Mouse (Mus musculus) neural tube, embryonic 11.5 days (tissue): ENCODE data around the gene Ms4a18. TPM values are rescaled to one million over a fixed set of nuclear protein-coding genes. Genes with fewer than 3 reads are reported as not detected.

Experiments used
- ATAC-seq: fragments of 200-750 bp; cut with Nextera tagmentation; 2 replicates; pipeline ENCODE4 v1.8.0; 2017; ENCODE audit warnings: moderate number of reproducible peaks, mild to moderate bottlenecking, moderate TSS enrichment, moderate library complexity; ENCODE audit not compliant: insufficient read depth, low FRiP score, low TSS enrichment
- DNase-seq: peaks from one replicate; pipeline ENCODE4 v3.0.0-alpha.2; 2015; ENCODE audit warnings: low spot score
- H3K27ac ChIP-seq: fragments of 300-500 bp; sonication (generic); 2 replicates; pipeline ENCODE4 v1.5.1; 2014; ENCODE audit warnings: low read depth, mild to moderate bottlenecking, low read length
- H3K27me3 ChIP-seq: fragments of 300-500 bp; sonication (generic); 2 replicates; pipeline ENCODE4 v1.6.1; 2014; ENCODE audit warnings: mild to moderate bottlenecking, low read length, mixed read lengths; ENCODE audit not compliant: control insufficient read depth, insufficient read depth
- H3K36me3 ChIP-seq: fragments of 300-500 bp; sonication (generic); 2 replicates; pipeline ENCODE4 v1.6.1; 2014; ENCODE audit warnings: mild to moderate bottlenecking, low read length, moderate library complexity, mixed read lengths; ENCODE audit not compliant: control insufficient read depth, insufficient read depth
- H3K4me1 ChIP-seq: fragments of 300-500 bp; sonication (generic); 2 replicates; pipeline ENCODE4 v1.6.1; 2014; ENCODE audit warnings: low read length, mixed read lengths; ENCODE audit not compliant: control insufficient read depth, insufficient read depth
- H3K4me2 ChIP-seq: fragments of 300-500 bp; sonication (generic); 2 replicates; pipeline ENCODE4 v1.6.1; 2014; ENCODE audit warnings: low read depth, mild to moderate bottlenecking, moderate library complexity
- H3K4me3 ChIP-seq: fragments of 300-500 bp; sonication (generic); 2 replicates; pipeline ENCODE4 v1.5.1; 2014; ENCODE audit warnings: low read depth, low read length
- H3K9ac ChIP-seq: fragments of 300-500 bp; sonication (generic); 2 replicates; pipeline ENCODE4 v1.6.1; 2014; ENCODE audit warnings: mild to moderate bottlenecking, low read length
- H3K9me3 ChIP-seq: fragments of 300-500 bp; sonication (generic); 2 replicates; pipeline ENCODE4 v1.6.1; 2016; ENCODE audit warnings: low read length; ENCODE audit not compliant: control insufficient read depth
- WGBS: fragments of 180-500 bp; shearing (Covaris S2); extraction: QIAGEN DNeasy Blood & Tissue Kit; methylation state at CpG from one replicate; pipeline ENCODE4 v1.1.7; 2014; 5-methylcytosine and 5-hydroxymethylcytosine counted together
- polyA plus RNA-seq: library from polyadenylated mRNA; unstranded; fragments of >200 nt; fragmentation: Nextera tagmentation; extraction: Ambion mirVana; gene quantifications from 2 replicates; pipeline ENCODE4 v1.2.1, GENCODE M21; 2014

Ms4a18 gene
- polyA plus RNA-seq, 1 experiment from 2014 or later = not detected

DNA sequence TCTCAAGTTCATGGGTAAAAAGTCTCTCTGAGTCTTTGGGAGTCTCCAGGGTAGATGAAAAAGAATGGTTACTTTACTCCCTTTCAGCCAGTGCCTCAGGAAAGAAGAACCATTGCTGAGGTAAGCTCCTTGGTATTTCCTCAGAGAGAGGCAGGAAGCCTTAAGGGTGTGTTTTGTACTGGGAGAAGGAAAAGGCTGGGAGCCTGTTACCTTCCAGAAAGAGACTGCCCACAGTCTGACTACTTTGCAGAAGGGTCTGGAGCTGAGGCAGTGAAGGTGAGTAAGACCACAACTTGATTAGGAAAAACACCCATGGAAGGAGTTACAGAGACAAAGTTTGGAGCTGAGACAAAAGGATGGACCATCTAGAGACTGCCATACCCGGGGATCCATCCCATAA lies 30.7 kb upstream of the Ms4a18 start:
- ATAC-seq (no peak), DNase-seq (no peak)
- Histone ChIP-seq H3K36me3 (no peaks in the 10 kb centered on the region), H3K4me2 (no peak overlapping the region), H3K4me1 (no peaks in the 10 kb centered on the region), H3K9ac (no peak overlapping the region), H3K9me3 (no peaks in the 10 kb centered on the region), H3K27me3 (no peaks in the 10 kb centered on the region), H3K27ac (no peak overlapping the region), H3K4me3 (no peak overlapping the region)
- WGBS = 73% methylated on average over 1 of the region's 1 CpGs

DNA sequence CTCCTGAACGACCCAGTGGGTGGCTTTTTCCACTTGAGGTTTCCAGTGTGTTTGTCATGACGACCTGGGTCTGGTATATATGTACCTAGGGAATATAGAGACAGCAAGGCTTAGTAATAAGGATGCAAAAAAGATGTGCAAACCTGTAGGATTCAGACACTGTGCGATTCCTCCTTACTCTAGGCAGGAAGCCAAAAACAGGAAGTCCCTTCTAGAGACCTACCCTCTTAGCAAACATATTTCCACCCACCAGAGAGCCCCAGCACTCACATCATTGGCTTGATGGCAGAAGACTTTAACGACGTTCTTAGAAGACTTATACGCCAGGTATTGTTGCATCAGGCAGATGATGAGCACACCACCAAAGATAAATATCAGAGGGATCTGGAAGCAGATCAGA lies 30.2 kb upstream of the Ms4a18 start:
- no peak overlapping the region for H3K27ac ChIP-seq
- no peaks in the 10 kb centered on the region for H3K36me3 ChIP-seq
- no peaks in the 10 kb centered on the region for H3K27me3 ChIP-seq
- no peak overlapping the region for H3K4me3 ChIP-seq
- H3K4me2 ChIP-seq = no peak overlapping the region
- no peaks in the 10 kb centered on the region for H3K4me1 ChIP-seq
- no peaks in the 10 kb centered on the region for H3K9me3 ChIP-seq
- 73% methylated on average over 6 of the region's 6 CpGs for WGBS
- DNase-seq (no peak), ATAC-seq (no peak)
- H3K9ac ChIP-seq = no peak overlapping the region

DNA sequence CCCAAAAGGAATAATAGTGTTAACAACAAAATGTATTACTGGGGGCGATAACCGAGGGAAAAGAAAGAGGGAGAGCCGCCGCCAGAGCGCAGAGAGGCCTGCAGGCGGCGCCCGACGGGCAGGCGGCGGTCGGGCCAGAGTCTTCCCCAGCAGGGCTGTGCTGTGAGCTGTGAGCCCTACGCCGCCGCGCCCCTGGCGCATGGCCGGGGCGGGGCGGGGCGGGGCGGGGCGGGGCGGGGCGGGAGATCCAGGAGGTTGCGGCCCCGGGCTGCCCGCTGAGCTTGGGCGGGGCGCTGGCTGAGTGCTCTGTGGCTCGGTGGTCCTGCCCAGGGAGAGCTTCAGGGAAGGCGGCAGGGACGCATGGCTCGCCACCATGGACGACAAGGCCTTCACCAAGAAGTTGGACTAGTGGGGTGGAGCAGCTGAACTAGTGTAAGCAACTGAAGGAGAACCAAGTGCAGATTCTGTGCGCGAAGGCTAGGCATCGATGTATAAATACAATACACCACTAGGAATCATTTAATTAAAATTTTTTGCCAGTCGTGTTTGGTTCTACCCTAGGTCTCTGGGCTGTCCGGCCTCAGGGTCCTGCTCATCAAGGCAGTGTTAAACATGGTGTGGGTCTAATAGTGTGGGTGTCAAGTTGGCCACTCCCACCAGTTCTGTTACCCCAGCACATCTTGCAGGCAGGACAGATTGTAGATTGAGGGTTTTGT lies 27.3 kb upstream of the Ms4a18 start:
- 8% methylated on average over 30 of the region's 40 CpGs for WGBS
- H3K9ac ChIP-seq = no peak overlapping the region

DNA sequence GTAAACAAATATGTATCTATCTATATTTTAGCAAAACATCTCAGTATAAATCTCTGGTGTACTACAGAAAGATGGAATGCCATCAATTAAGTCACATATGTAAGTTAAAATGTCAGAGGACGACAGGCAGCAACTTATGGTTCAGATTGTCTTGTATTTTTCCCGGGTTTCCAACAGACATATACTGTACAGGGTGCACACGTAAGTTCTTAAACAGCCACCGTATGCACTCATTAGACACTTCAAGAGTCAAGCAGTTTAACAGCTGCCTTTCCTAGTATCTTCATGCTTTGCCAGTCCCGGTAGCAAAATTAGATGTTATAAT lies 26.8 kb upstream of the Ms4a18 start:
- no peaks in the 10 kb centered on the region for H3K9me3 ChIP-seq
- peak overlapping the region; percentile 24; the same call in 1 of the 2 replicates for H3K4me3 ChIP-seq
- DNase-seq = no peak
- 37% methylated on average over 5 of the region's 5 CpGs for WGBS
- ATAC-seq = peak; percentile 68
- H3K27ac ChIP-seq = no peak overlapping the region
- peak overlapping the region; percentile 37 for H3K4me2 ChIP-seq
- H3K4me1 ChIP-seq = no peaks in the 10 kb centered on the region
- H3K27me3 ChIP-seq = no peaks in the 10 kb centered on the region
- H3K36me3 ChIP-seq = no peaks in the 10 kb centered on the region
- H3K9ac ChIP-seq = no peak overlapping the region

More for the DNA sequence above, 27.3 kb upstream of the Ms4a18 start:
- Histone ChIP-seq H3K4me2 (peak overlapping the region; percentile 37), H3K9me3 (no peaks in the 10 kb centered on the region), H3K27me3 (no peaks in the 10 kb centered on the region), H3K36me3 (no peaks in the 10 kb centered on the region), H3K4me1 (no peaks in the 10 kb centered on the region), H3K27ac (no peak overlapping the region), H3K4me3 (peak overlapping the region; percentile 24; the same call in 1 of the 2 replicates)
- ATAC-seq = peak; percentile 99
- DNase-seq = peak; percentile 81

DNA sequence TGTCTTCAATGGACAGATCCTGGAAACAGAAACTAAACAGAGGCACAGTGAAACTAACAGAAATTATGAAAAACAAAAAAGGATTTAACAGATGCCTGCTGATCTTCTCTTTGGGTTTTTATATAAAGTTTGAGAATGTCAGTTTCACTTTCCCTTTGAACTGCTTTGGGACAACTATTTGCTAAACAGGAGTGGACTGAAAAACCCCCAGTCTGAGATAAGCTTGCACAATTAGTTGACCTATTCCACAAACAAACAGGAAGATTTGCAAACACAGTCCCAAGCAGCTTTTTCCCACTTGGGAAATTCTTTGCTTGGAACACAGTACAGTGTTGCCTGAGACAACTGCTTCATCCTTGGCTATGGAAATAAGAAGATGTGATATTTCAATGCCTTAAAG lies 19.7 kb upstream of the Ms4a18 start:
- Histone ChIP-seq H3K27ac (no peak overlapping the region), H3K9ac (no peak overlapping the region), H3K9me3 (no peaks in the 10 kb centered on the region), H3K4me2 (no peak overlapping the region), H3K36me3 (no peaks in the 10 kb centered on the region), H3K4me1 (no peaks in the 10 kb centered on the region), H3K27me3 (no peaks in the 10 kb centered on the region), H3K4me3 (no peak overlapping the region)
- DNase-seq (no peak), ATAC-seq (no peak)

DNA sequence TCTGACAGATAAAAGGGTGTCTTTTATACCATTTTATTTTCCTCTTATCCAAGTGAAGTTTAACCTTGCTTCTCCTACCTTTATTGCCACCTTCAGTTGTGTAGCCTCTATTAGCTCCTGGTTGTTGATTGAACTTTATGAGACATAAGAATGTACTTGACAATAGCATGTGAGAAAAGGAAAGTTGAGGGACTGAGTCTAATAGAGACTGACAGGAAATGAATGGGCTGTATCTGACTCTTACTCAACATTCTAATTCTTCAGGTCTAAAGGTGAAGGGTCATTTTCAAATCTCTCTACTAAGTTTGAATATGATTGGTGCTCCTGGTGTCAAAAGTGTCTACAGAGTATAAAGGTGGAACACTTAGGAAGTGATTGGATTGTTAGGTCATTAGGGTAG lies 4.6 kb upstream of the Ms4a18 start:
- ATAC-seq = no peak
- Histone ChIP-seq H3K9me3 (no peaks in the 10 kb centered on the region), H3K9ac (no peak overlapping the region)

DNA sequence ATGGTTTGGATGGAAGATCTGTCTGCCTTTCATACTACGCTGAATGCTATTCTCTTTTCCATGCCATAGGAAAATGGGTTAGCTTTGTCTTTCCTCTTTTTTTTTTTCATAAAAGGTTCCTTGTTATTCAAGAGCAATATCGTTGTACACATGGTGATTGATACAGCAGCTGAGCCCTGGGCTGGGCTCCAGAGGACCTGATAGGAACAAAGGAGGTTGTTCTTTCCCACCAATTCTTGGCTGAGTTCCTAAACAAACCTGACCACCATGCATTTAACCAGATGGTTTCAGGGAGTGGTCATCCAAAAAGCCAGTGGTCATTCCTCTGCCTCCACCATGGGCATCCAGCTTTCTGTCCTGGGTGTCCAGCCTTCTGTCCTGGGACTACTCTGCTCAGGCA lies 580 bp downstream of the Ms4a18 start:
- H3K9me3 ChIP-seq = no peaks in the 10 kb centered on the region
- H3K4me3 ChIP-seq = no peak overlapping the region
- H3K27me3 ChIP-seq = no peaks in the 10 kb centered on the region
- ATAC-seq = no peak
- WGBS = 85% methylated on average over 2 of the region's 2 CpGs
- H3K4me1 ChIP-seq = no peaks in the 10 kb centered on the region
- no peak overlapping the region for H3K9ac ChIP-seq
- DNase-seq = no peak
- no peak overlapping the region for H3K4me2 ChIP-seq
- no peak overlapping the region for H3K27ac ChIP-seq
- H3K36me3 ChIP-seq = no peaks in the 10 kb centered on the region

More for the DNA sequence above, 4.6 kb upstream of the Ms4a18 start:
- Histone ChIP-seq H3K27me3 (no peaks in the 10 kb centered on the region), H3K27ac (no peak overlapping the region), H3K36me3 (no peaks in the 10 kb centered on the region), H3K4me1 (no peaks in the 10 kb centered on the region), H3K4me3 (no peak overlapping the region), H3K4me2 (no peak overlapping the region)
- DNase-seq = no peak

DNA sequence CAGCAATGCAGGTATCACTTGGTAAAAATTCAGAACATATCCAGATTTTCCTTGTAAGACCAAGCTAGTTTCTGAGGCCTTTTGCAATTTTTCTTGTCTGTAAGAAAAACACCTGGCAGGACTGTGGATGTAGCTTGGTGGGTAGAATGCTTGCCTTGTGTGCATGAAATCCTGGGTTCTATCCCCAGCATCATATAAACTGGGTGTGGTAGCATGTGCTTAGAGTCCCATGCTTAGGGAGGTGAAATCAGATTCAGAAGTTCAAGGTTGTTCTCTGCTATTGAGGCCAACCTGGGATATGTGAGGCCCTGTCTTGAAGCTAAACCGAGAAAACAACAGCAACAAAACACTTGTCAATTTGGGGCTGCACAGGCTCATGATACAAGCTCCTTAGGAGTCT lies 1.8 kb downstream of the Ms4a18 start:
- WGBS = 84% methylated on average over 1 of the region's 1 CpGs
- no peak for DNase-seq
- H3K4me2 ChIP-seq = no peak overlapping the region
- no peaks in the 10 kb centered on the region for H3K4me1 ChIP-seq
- H3K36me3 ChIP-seq = no peaks in the 10 kb centered on the region
- H3K4me3 ChIP-seq = no peak overlapping the region
- no peaks in the 10 kb centered on the region for H3K9me3 ChIP-seq
- H3K9ac ChIP-seq = no peak overlapping the region
- no peaks in the 10 kb centered on the region for H3K27me3 ChIP-seq
- no peak for ATAC-seq
- H3K27ac ChIP-seq = no peak overlapping the region

DNA sequence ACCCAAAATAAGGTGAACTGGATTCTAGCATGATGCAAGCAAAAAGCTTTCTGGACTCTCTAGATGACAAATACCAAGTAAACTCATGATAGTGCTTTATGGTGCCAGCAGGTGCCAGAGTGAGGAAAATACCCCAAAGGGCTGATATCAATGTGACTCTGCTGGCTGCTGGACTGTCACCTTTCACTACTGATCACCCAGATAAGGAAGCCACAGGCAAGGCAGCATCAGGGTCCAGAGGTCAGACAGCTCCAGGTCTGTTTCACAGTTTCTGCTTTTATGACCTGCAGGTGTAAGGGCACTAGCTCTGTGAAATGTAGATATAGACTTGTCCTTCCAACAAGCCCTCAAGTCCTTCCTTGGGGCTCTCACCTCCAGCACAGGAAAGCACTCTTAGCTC lies 2.4 kb downstream of the Ms4a18 start:
- H3K4me1 ChIP-seq = no peaks in the 10 kb centered on the region
- no peak overlapping the region for H3K9ac ChIP-seq
- no peak for DNase-seq

More for the DNA sequence above, 2.4 kb downstream of the Ms4a18 start:
- H3K27me3 ChIP-seq = no peaks in the 10 kb centered on the region
- no peaks in the 10 kb centered on the region for H3K9me3 ChIP-seq
- no peak overlapping the region for H3K27ac ChIP-seq
- no peak for ATAC-seq
- H3K4me2 ChIP-seq = no peak overlapping the region
- no peaks in the 10 kb centered on the region for H3K36me3 ChIP-seq
- H3K4me3 ChIP-seq = no peak overlapping the region
